Mouse (Mus musculus) forebrain, embryonic 14.5 days (tissue): Measurements from ENCODE around the gene Dkc1. TPM values are rescaled to one million over a fixed set of nuclear protein-coding genes. Genes with fewer than 3 reads are reported as not detected.
"Not testable (repeated sequence)": the region's sequence is repeated elsewhere in the genome, so short reads cannot be mapped to it uniquely, and the experiment has no call there.

Experiments
- ATAC-seq: fragments of 200-750 bp; cut with Nextera tagmentation; 2 replicates; pipeline ENCODE4 v1.8.0; 2017; ENCODE audit warnings: mild to moderate bottlenecking, moderate library complexity
- DNase-seq: peaks from one replicate; pipeline ENCODE4 v3.0.0-alpha.2; 2015; ENCODE audit warnings: low spot score
- H3K27ac ChIP-seq: fragments of 300-500 bp; sonication (generic); 2 replicates; pipeline ENCODE4 v1.5.1; 2014; ENCODE audit warnings: low read depth, mild to moderate bottlenecking, control low read depth, low read length, moderate library complexity
- H3K27me3 ChIP-seq: fragments of 300-500 bp; sonication (generic); replicated peaks from 2 replicates; pipeline ENCODE4 v1.6.1; 2014; ENCODE audit warnings: low read length, control low read depth, mixed read lengths; ENCODE audit not compliant: control insufficient read depth, insufficient read depth
- H3K36me3 ChIP-seq: fragments of 300-500 bp; sonication (generic); 2 replicates; pipeline ENCODE4 v1.6.1; 2014; ENCODE audit warnings: low read length, control low read depth; ENCODE audit not compliant: control insufficient read depth, insufficient read depth
- H3K4me1 ChIP-seq: fragments of 300-500 bp; sonication (generic); 2 replicates; pipeline ENCODE4 v1.6.1; 2014; ENCODE audit warnings: antibody characterized with exemption, low read length, control low read depth; ENCODE audit not compliant: control insufficient read depth, insufficient read depth
- H3K4me2 ChIP-seq: fragments of 300-500 bp; sonication (generic); 2 replicates; pipeline ENCODE4 v1.6.1; 2014; ENCODE audit warnings: mild to moderate bottlenecking, control low read depth, low read length
- H3K4me3 ChIP-seq: fragments of 300-500 bp; sonication (generic); 2 replicates; pipeline ENCODE4 v1.5.1; 2014; ENCODE audit warnings: low read depth, low read length, control low read depth
- H3K9ac ChIP-seq: fragments of 300-500 bp; sonication (generic); 2 replicates; pipeline ENCODE4 v1.6.1; 2014; ENCODE audit warnings: mild to moderate bottlenecking, low read length, control low read depth, moderate library complexity
- H3K9me3 ChIP-seq: fragments of 300-500 bp; sonication (generic); replicated peaks from 2 replicates; pipeline ENCODE4 v1.6.1; 2016; ENCODE audit warnings: low read length, control low read depth, mixed read lengths; ENCODE audit not compliant: control insufficient read depth
- WGBS: fragments of 180-500 bp; shearing (Covaris S2); extraction: QIAGEN DNeasy Blood & Tissue Kit; methylation state at CpG from one replicate; pipeline ENCODE4 v1.1.7; 2014; 5-methylcytosine and 5-hydroxymethylcytosine counted together
- polyA plus RNA-seq: library from polyadenylated mRNA; unstranded; fragments of >200 nt; fragmentation: Nextera tagmentation; extraction: Ambion mirVana; gene quantifications from 2 replicates; pipeline ENCODE4 v1.2.1, GENCODE M21; 2014

Gene Dkc1
- polyA plus RNA-seq, 1 experiment from 2014 or later = 68.4 TPM

GRCm38 (mm10) chrX:75136938-75137337, 41.3 kb downstream of the Dkc1 start:
- Histone ChIP-seq H3K4me1 (no peaks in the 10 kb centered on the region), H3K9ac (no peak overlapping the region), H3K36me3 (no peaks in the 10 kb centered on the region), H3K27ac (no peak overlapping the region), H3K27me3 (no peaks in the 10 kb centered on the region), H3K4me3 (no peak overlapping the region), H3K4me2 (no peak overlapping the region), H3K9me3 (no peaks in the 10 kb centered on the region)
- DNase-seq = no peak
- ATAC-seq = no peak

- Histone ChIP-seq H3K9me3 (no peaks in the 10 kb centered on the region), H3K9ac (no peak overlapping the region), H3K4me3 (no peak overlapping the region), H3K4me1 (no peaks in the 10 kb centered on the region), H3K27ac (no peak overlapping the region), H3K4me2 (no peak overlapping the region), H3K27me3 (no peaks in the 10 kb centered on the region), H3K36me3 (no peaks in the 10 kb centered on the region)
- ATAC-seq = no peak
- 77% methylated on average over 2 of the region's 2 CpGs for WGBS
- DNase-seq = no peak
These were observed 42.1 kb downstream of the Dkc1 start for GRCm38 (mm10) chrX:75137729-75138128.

GRCm38 (mm10) chrX:75138182-75138581, 42.5 kb downstream of the Dkc1 start:
- DNase-seq (no peak), ATAC-seq (no peak)
- no peak overlapping the region for H3K4me2 ChIP-seq
- no peaks in the 10 kb centered on the region for H3K27me3 ChIP-seq
- H3K9ac ChIP-seq = no peak overlapping the region
- H3K4me1 ChIP-seq = no peaks in the 10 kb centered on the region
- no peaks in the 10 kb centered on the region for H3K9me3 ChIP-seq
- H3K27ac ChIP-seq = no peak overlapping the region
- 95% methylated on average over 2 of the region's 2 CpGs for WGBS
- H3K4me3 ChIP-seq = no peak overlapping the region
- H3K36me3 ChIP-seq = no peaks in the 10 kb centered on the region

GRCm38 (mm10) chrX:75143124-75143555, 47.5 kb downstream of the Dkc1 start:
- 30% methylated on average over 19 of the region's 42 CpGs for whole genome bisulfite sequencing
- peak overlapping the region; percentile 25 for H3K4me3 ChIP-seq
- not testable (repeated sequence) for H3K9me3 ChIP-seq, H3K27ac ChIP-seq, H3K27me3 ChIP-seq, H3K4me1 ChIP-seq, H3K36me3 ChIP-seq
- ATAC-seq (peak; percentile 63), DNase-seq (peak; percentile 2)
- peak overlapping the region; percentile 35; the same call in 1 of the 2 replicates for H3K9ac ChIP-seq
- peak overlapping the region; percentile 46 for H3K4me2 ChIP-seq

- H3K4me1 ChIP-seq = no peaks in the 10 kb centered on the region
- H3K27me3 ChIP-seq = no peaks in the 10 kb centered on the region
- no peaks in the 10 kb centered on the region for H3K36me3 ChIP-seq
- no peak overlapping the region for H3K9ac ChIP-seq
- H3K27ac ChIP-seq = no peak overlapping the region
- H3K4me3 ChIP-seq = no peak overlapping the region
- H3K9me3 ChIP-seq = no peaks in the 10 kb centered on the region
- H3K4me2 ChIP-seq = no peak overlapping the region
- 86% methylated on average over 4 of the region's 4 CpGs for WGBS
- ATAC-seq = no peak
- DNase-seq = no peak
These were observed 52.8 kb downstream of the Dkc1 start for GRCm38 (mm10) chrX:75148414-75148813.

- WGBS = 85% methylated on average over 2 of the region's 2 CpGs
- no peak for ATAC-seq
These were observed 54.6 kb downstream of the Dkc1 start for GRCm38 (mm10) chrX:75150304-75150703.

GRCm38 (mm10) chrX:75152249-75152648, 56.6 kb downstream of the Dkc1 start:
- H3K9ac ChIP-seq = no peak overlapping the region
- DNase-seq (no peak), ATAC-seq (no peak)
- no peak overlapping the region for H3K4me2 ChIP-seq
- no peak overlapping the region for H3K4me3 ChIP-seq
- no peak overlapping the region for H3K27ac ChIP-seq
- no peaks in the 10 kb centered on the region for H3K36me3 ChIP-seq
- WGBS = 57% methylated on average over 1 of the region's 1 CpGs
- no peaks in the 10 kb centered on the region for H3K27me3 ChIP-seq
- H3K4me1 ChIP-seq = no peaks in the 10 kb centered on the region
- H3K9me3 ChIP-seq = no peaks in the 10 kb centered on the region

More at GRCm38 (mm10) chrX:75150304-75150703, 54.6 kb downstream of the Dkc1 start:
- no peaks in the 10 kb centered on the region for H3K36me3 ChIP-seq
- H3K9me3 ChIP-seq = no peaks in the 10 kb centered on the region
- no peaks in the 10 kb centered on the region for H3K27me3 ChIP-seq
- no peaks in the 10 kb centered on the region for H3K4me1 ChIP-seq
- no peak overlapping the region for H3K4me3 ChIP-seq
- H3K4me2 ChIP-seq = no peak overlapping the region
- H3K27ac ChIP-seq = no peak overlapping the region
- DNase-seq = no peak
- no peak overlapping the region for H3K9ac ChIP-seq

- 31% methylated on average over 38 of the region's 49 CpGs for WGBS
- H3K9ac ChIP-seq = peak overlapping the region; percentile 54
These were observed 60.1 kb downstream of the Dkc1 start for GRCm38 (mm10) chrX:75155576-75156243.

More at GRCm38 (mm10) chrX:75155576-75156243, 60.1 kb downstream of the Dkc1 start:
- no peaks in the 10 kb centered on the region for H3K4me1 ChIP-seq
- peak; percentile 78 for ATAC-seq
- H3K36me3 ChIP-seq = no peaks in the 10 kb centered on the region
- H3K9me3 ChIP-seq = no peaks in the 10 kb centered on the region
- H3K4me2 ChIP-seq = peak overlapping the region; percentile 55
- H3K4me3 ChIP-seq = peak overlapping the region; percentile 37
- no peak overlapping the region for H3K27ac ChIP-seq
- peak; percentile 18 for DNase-seq
- H3K27me3 ChIP-seq = no peaks in the 10 kb centered on the region
